Mouse (Mus musculus) brain, embryonic 14.5 days (tissue): ENCODE measurements around the gene Hoxa9. TPM values are rescaled to one million over a fixed set of nuclear protein-coding genes. Genes with fewer than 3 reads are reported as not detected.
A peak's percentile ranks its signal among the peaks of the same experiment; 100 is the strongest.

Source experiments
- DNase-seq: peaks from one replicate; pipeline ENCODE4 v3.0.0-alpha.2; 2011; ENCODE audit warnings: low read depth
- CTCF ChIP-seq: fragments of 200-500 bp; IDR thresholded peaks from 2 replicates; pipeline ENCODE4 v1.5.1; 2012; ENCODE audit warnings: inconsistent platforms, mild to moderate bottlenecking, moderate library complexity, borderline replicate concordance; ENCODE audit not compliant: insufficient read depth, insufficient read length; ENCODE audit errors: extremely low read depth
- POLR2A ChIP-seq: fragments of 200-500 bp; IDR thresholded peaks from 2 replicates; pipeline ENCODE4 v1.6.1; 2012; ENCODE audit warnings: mild to moderate bottlenecking, inconsistent platforms, borderline replicate concordance; ENCODE audit not compliant: poor library complexity, insufficient read depth, insufficient read length, severe bottlenecking; ENCODE audit errors: extremely low read depth
- polyA plus RNA-seq: library from polyadenylated mRNA; depleted of rRNA; stranded (reverse); fragments of >200 nt; gene quantifications from 2 replicates; pipeline ENCODE4 v1.2.3, GENCODE M21; 2012

The Hoxa9 gene
- polyA plus RNA-seq, 1 experiment = not detected

GRCm38 (mm10) chr6:52246916-52247315, 16.0 kb upstream of the Hoxa9 start:
- no peak for TF ChIP-seq POLR2A
- no peak for TF ChIP-seq CTCF
- no peak for DNase-seq

GRCm38 (mm10) chr6:52246403-52246803, 15.5 kb upstream of the Hoxa9 start:
- no peak for TF ChIP-seq POLR2A
- no peak for TF ChIP-seq CTCF
- DNase-seq = peak; percentile 39

- no peak for DNase-seq
- TF ChIP-seq POLR2A = no peak
- TF ChIP-seq CTCF = no peak
These were observed 14.9 kb upstream of the Hoxa9 start, which contains the start of gene Hoxa11 for GRCm38 (mm10) chr6:52245757-52246142. Gene Hoxa11 (minus strand): TSS chr6:52245810.

DNA sequence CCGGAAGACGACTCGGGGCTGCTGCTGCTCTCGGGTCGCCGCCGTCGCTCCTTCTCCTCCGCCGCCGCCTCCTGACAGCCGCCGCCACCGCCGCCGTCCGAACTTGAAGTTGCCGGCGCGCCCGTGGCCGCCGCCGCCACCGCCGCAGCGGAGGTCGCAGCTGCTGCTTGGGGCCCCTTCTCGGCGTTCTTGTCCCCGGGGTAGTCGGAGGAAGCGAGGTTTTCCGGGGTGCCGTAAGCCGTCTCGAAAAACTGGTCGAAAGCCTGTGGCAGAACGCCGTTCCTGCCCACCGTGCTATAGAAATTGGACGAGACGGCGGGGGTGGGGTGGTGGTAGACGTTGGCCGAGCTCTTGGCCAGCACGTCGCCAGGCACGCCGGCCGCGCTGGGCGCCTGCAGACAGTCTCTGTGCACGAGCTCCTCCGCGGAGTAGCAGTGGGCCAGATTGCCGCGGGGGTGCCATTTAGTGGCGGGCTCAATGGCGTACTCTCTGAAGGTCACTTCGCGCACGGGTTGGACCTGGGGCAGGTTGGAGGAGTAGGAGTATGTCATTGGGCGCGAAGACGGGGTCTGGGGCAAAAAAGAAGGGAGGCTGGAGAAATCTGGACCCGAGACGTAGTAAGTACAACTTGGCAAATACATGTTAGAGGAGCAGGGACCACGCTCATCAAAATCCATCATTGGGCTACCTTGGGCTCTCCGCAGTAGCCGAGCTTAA, 14.3 kb upstream of the Hoxa9 start:
- TF ChIP-seq CTCF = no peak
- TF ChIP-seq POLR2A = no peak
- DNase-seq = no peak

DNA sequence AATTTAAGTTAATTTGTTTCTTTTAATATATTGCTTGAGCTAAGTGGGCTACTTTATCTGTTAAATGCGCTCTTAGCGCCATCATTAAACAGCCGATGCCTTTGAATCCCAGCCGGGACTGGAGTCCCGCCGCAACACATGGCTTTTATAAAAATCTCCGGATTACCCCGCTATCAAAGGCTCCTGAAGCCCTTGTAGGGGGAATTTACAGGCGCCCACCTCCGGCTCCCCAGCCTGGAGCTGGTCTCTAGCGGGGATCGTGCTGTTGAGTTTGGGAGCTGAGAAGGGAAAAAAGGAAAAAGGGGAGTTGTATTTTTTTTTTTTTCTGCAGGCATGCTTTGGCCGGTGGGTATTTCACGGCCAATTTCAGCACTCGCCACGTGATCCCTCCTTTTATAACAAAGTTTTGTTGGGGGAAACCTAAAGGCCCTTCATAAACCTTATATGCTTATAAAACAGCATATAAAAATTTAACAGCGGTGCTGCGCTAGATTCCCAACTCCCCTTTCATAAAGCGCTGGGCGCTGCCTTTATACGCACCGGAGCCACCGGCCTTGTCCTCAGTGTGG, 13.7 kb upstream of the Hoxa9 start:
- TF ChIP-seq CTCF (no peak), POLR2A (no peak)
- DNase-seq = no peak

GRCm38 (mm10) chr6:52243681-52244121, 12.8 kb upstream of the Hoxa9 start:
- DNase-seq = no peak
- TF ChIP-seq POLR2A (no peak), CTCF (no peak)

DNA sequence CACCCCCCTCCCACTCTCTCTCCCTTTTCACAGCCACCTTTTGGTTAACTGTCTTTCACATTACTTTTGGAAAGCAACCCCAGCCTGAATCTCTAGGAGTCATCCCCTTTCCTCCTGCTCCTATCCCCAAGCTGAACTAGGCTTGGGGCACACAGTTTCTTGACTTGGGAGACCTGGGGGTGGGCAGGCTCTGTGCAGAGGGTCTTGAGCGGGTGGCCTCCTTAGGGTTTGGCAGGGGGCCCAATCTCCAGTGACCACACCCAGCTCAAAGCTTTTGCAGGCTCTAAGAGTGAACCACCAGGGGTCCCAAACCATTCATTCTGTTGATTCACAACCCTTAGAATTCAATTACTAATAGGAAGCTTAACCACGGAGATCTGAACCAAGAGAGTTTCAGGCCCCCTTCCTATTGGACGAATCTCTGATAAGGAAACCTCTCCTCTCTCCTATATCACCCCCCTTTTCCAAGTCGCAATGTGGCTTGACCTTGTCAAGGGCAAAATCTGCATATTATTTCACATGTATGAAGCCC, 12.0 kb upstream of the Hoxa9 start:
- TF ChIP-seq CTCF (no peak), POLR2A (no peak)
- no peak for DNase-seq

DNA sequence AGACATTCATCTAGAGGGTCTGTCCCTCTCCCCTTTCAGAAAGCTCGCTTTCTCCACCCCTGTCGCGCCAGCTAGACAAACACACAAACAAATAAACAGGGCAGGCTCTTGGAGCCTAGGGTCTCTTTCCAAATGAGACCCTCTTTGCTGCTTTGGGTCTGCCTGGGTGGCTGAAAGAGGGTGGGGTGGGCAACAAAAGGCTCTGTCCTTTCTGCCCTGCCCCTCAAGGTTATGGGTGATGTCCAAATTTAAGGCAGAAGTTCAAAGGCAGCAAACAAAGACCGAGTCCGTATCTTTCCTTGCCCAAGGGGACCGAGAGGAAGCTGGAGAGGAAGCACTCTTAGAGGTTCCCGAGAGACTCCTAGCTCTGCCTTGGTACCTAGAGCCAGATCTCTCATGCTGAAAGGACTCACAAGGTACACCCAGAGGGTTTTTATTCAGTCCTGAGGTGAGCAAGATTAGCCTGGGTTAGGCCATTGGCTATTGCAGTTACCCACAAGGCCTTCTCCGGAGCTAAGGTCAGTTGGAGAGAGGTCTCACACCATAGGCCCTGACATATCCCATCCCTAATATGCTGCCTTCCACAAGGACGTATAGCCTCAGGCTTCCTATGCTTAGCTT, 10.2 kb upstream of the Hoxa9 start:
- DNase-seq = no peak
- no peak for TF ChIP-seq CTCF
- no peak for TF ChIP-seq POLR2A

GRCm38 (mm10) chr6:52240389-52241000, 9.6 kb upstream of the Hoxa9 start, which contains the start of gene Hoxa10:
Gene Hoxa10 (minus strand): TSS chr6:52240854.
- peak; percentile 82 for DNase-seq
- TF ChIP-seq CTCF (peak; percentile 87), POLR2A (no peak)

- no peak for DNase-seq
- TF ChIP-seq POLR2A (no peak), CTCF (no peak)
These were observed 8.9 kb upstream of the Hoxa9 start for GRCm38 (mm10) chr6:52239625-52240388.
